Mouse (Mus musculus) myocyte (in vitro differentiated cells): ENCODE results near the gene Liph.

Source experiments
- CEBPB ChIP-seq: IDR thresholded peaks from 2 replicates; pipeline ENCODE4 v1.6.1; 2011; ENCODE audit warnings: mild to moderate bottlenecking, moderate library complexity; ENCODE audit not compliant: poor library complexity, insufficient read depth, severe bottlenecking
- POLR2A ChIP-seq: IDR thresholded peaks from one replicate; pipeline ENCODE4 v1.6.1; 2011; ENCODE audit warnings: low read depth, mild to moderate bottlenecking, control low read depth, moderate library complexity; ENCODE audit not compliant: insufficient read length
- REST ChIP-seq: IDR thresholded peaks from one replicate; pipeline ENCODE4 v1.6.1; 2011; ENCODE audit warnings: mild to moderate bottlenecking, control low read depth, moderate library complexity; ENCODE audit not compliant: insufficient read depth, insufficient read length

DNA sequence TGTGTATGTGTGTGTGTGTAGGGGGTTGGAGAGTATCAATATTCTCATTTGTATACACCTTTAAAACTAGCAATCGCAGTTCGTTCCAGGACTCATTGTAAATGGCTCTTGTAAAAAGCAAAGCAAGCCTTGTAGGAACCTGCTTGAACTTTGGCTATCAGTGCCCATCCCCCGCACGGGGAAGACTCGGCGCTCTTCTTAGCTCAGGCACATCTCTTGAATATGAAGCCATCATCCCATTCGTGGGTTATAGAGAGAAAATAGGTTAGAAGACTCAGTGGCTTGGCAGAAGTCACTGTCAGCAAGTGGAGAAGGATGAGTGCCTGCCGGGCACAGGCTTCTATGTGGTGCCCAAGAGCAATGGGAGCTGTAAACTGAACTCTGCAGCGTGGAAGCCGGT, 90.8 kb downstream of the Liph start:
- no peak for TF ChIP-seq REST
- TF ChIP-seq POLR2A, result no peak
- TF ChIP-seq CEBPB, result no peak
